Mouse (Mus musculus) intestine, embryonic 14.5 days (tissue): ENCODE measurements around the gene Smarcb1. TPM values are rescaled to one million over a fixed set of nuclear protein-coding genes. Genes with fewer than 3 reads are reported as not detected.
A peak's percentile ranks its signal among the peaks of the same experiment; 100 is the strongest.

Experiments
- ATAC-seq: fragments of 200-750 bp; cut with Nextera tagmentation; replicated peaks from 2 replicates; pipeline ENCODE4 v1.8.0; 2017; ENCODE audit warnings: low read depth, moderate number of reproducible peaks, moderate TSS enrichment, moderate library complexity; ENCODE audit not compliant: low FRiP score, low TSS enrichment
- DNase-seq: peaks from one replicate; pipeline ENCODE4 v3.0.0-alpha.2; 2018; ENCODE audit warnings: low spot score
- H3K27ac ChIP-seq: fragments of 300-500 bp; sonication (generic); 2 replicates; pipeline ENCODE4 v1.5.1; 2014; ENCODE audit warnings: low read depth, mild to moderate bottlenecking, control low read depth
- H3K27me3 ChIP-seq: fragments of 300-500 bp; sonication (generic); replicated peaks from 2 replicates; pipeline ENCODE4 v1.6.1; 2014; ENCODE audit warnings: low read length, control low read depth; ENCODE audit not compliant: control insufficient read depth, insufficient read depth
- H3K36me3 ChIP-seq: fragments of 300-500 bp; sonication (generic); 2 replicates; pipeline ENCODE4 v1.6.1; 2014; ENCODE audit warnings: low read length, control low read depth; ENCODE audit not compliant: control insufficient read depth, insufficient read depth
- H3K4me1 ChIP-seq: fragments of 300-500 bp; sonication (generic); replicated peaks from 2 replicates; pipeline ENCODE4 v1.6.1; 2014; ENCODE audit warnings: low read length, control low read depth, mixed read lengths; ENCODE audit not compliant: control insufficient read depth, insufficient read depth
- H3K4me2 ChIP-seq: fragments of 300-500 bp; sonication (generic); 2 replicates; pipeline ENCODE4 v1.6.1; 2014; ENCODE audit warnings: low read length
- H3K4me3 ChIP-seq: fragments of 300-500 bp; sonication (generic); 2 replicates; pipeline ENCODE4 v1.5.1; 2014; ENCODE audit warnings: low read depth, low read length, control low read depth, mixed read lengths
- H3K9ac ChIP-seq: fragments of 300-500 bp; sonication (generic); 2 replicates; pipeline ENCODE4 v1.6.1; 2014; ENCODE audit warnings: mild to moderate bottlenecking, low read length
- H3K9me3 ChIP-seq: fragments of 300-500 bp; sonication (generic); 2 replicates; pipeline ENCODE4 v1.6.1; 2016; ENCODE audit warnings: low read length, control low read depth; ENCODE audit not compliant: control insufficient read depth
- WGBS: fragments of 180-500 bp; shearing (Covaris S2); extraction: QIAGEN DNeasy Blood & Tissue Kit; methylation state at CpG from one replicate; pipeline ENCODE4 v1.1.7; 2014; 5-methylcytosine and 5-hydroxymethylcytosine counted together
- polyA plus RNA-seq: library from polyadenylated mRNA; unstranded; fragments of >200 nt; fragmentation: Nextera tagmentation; extraction: Ambion mirVana; gene quantifications from 2 replicates; pipeline ENCODE4 v1.2.1, GENCODE M21; 2014

Smarcb1 gene
- polyA plus RNA-seq, 1 experiment from 2014 or later = 189 TPM

- Histone ChIP-seq H3K4me3 (no peak overlapping the region), H3K9me3 (no peaks in the 10 kb centered on the region), H3K4me2 (no peak overlapping the region), H3K27me3 (no peaks in the 10 kb centered on the region), H3K36me3 (no peaks in the 10 kb centered on the region), H3K27ac (peak overlapping the region; percentile 64; the same call in 1 of the 2 replicates), H3K4me1 (peaks cover 6% of the 10 kb centered on the region; the same call in 1 of the 2 replicates), H3K9ac (no peak overlapping the region)
- DNase-seq (no peak), ATAC-seq (no peak)
- 31% methylated on average over 11 of the region's 11 CpGs for WGBS
Measured at GRCm38 (mm10) chr10:75944066-75944772, 22.8 kb upstream of the Smarcb1 start.

- ATAC-seq (no peak), DNase-seq (no peak)
- no peaks in the 10 kb centered on the region for H3K27me3 ChIP-seq
- no peaks in the 10 kb centered on the region for H3K9me3 ChIP-seq
- H3K36me3 ChIP-seq = no peaks in the 10 kb centered on the region
- no peak within 1 kb of the TSS for H3K4me2 ChIP-seq
- peaks cover 6% of the 10 kb centered on the region; the same call in 1 of the 2 replicates for H3K4me1 ChIP-seq
- WGBS = 78% methylated on average over 15 of the region's 15 CpGs
- no peak within 1 kb of the TSS for H3K4me3 ChIP-seq
- H3K27ac ChIP-seq = peak within 1 kb of the TSS; percentile 64; the same call in 1 of the 2 replicates
- H3K9ac ChIP-seq = no peak within 1 kb of the TSS
Measured at GRCm38 (mm10) chr10:75942736-75943477, 21.5 kb upstream of the Smarcb1 start, which contains the start of gene Vpreb3. TSS of gene Vpreb3 (plus strand) at chr10:75943057.

- no peak overlapping the region for H3K4me2 ChIP-seq
- no peaks in the 10 kb centered on the region for H3K9me3 ChIP-seq
- ATAC-seq (no peak), DNase-seq (no peak)
- WGBS = 74% methylated on average over 9 of the region's 9 CpGs
- no peak overlapping the region for H3K9ac ChIP-seq
- H3K36me3 ChIP-seq = no peaks in the 10 kb centered on the region
- peaks cover 6% of the 10 kb centered on the region; the same call in 1 of the 2 replicates for H3K4me1 ChIP-seq
- H3K4me3 ChIP-seq = no peak overlapping the region
- peaks cover 4% of the 10 kb centered on the region for H3K27me3 ChIP-seq
- no peak overlapping the region for H3K27ac ChIP-seq
Measured at GRCm38 (mm10) chr10:75941042-75941824, 19.8 kb upstream of the Smarcb1 start.

- H3K4me1 ChIP-seq = peaks cover 6% of the 10 kb centered on the region
- DNase-seq (no peak), ATAC-seq (no peak)
- H3K27me3 ChIP-seq = peaks cover 8% of the 10 kb centered on the region
- H3K27ac ChIP-seq = no peak within 1 kb of the TSS
- no peaks in the 10 kb centered on the region for H3K9me3 ChIP-seq
- no peak within 1 kb of the TSS for H3K4me2 ChIP-seq
- WGBS = 81% methylated on average over 5 of the region's 5 CpGs
- H3K36me3 ChIP-seq = no peaks in the 10 kb centered on the region
- no peak within 1 kb of the TSS for H3K9ac ChIP-seq
- no peak within 1 kb of the TSS for H3K4me3 ChIP-seq
Measured at GRCm38 (mm10) chr10:75940520-75940919, 19.1 kb upstream of the Smarcb1 start, which contains the start of gene Gm867. TSS of gene Gm867 (minus strand) at chr10:75940672.

GRCm38 (mm10) chr10:75939481-75940234 lies 18.2 kb upstream of the Smarcb1 start:
- peaks cover 6% of the 10 kb centered on the region for H3K4me1 ChIP-seq
- WGBS = 54% methylated on average over 9 of the region's 9 CpGs
- no peak overlapping the region for H3K4me3 ChIP-seq
- DNase-seq = no peak
- H3K36me3 ChIP-seq = no peaks in the 10 kb centered on the region
- no peak for ATAC-seq
- no peak overlapping the region for H3K9ac ChIP-seq
- H3K27me3 ChIP-seq = peaks cover 10% of the 10 kb centered on the region
- no peaks in the 10 kb centered on the region for H3K9me3 ChIP-seq
- no peak overlapping the region for H3K4me2 ChIP-seq
- no peak overlapping the region for H3K27ac ChIP-seq

GRCm38 (mm10) chr10:75937851-75938643 lies 16.6 kb upstream of the Smarcb1 start:
- no peak overlapping the region for H3K27ac ChIP-seq
- H3K4me1 ChIP-seq = no peaks in the 10 kb centered on the region; the same call in 1 of the 2 replicates
- H3K9ac ChIP-seq = no peak overlapping the region
- H3K36me3 ChIP-seq = no peaks in the 10 kb centered on the region
- 45% methylated on average over 10 of the region's 10 CpGs for WGBS
- H3K4me3 ChIP-seq = no peak overlapping the region
- no peak for ATAC-seq
- peaks cover 10% of the 10 kb centered on the region for H3K27me3 ChIP-seq
- no peak for DNase-seq
- H3K9me3 ChIP-seq = no peaks in the 10 kb centered on the region
- H3K4me2 ChIP-seq = no peak overlapping the region

GRCm38 (mm10) chr10:75936909-75937667 lies 15.7 kb upstream of the Smarcb1 start:
- DNase-seq (no peak), ATAC-seq (no peak)
- Histone ChIP-seq H3K4me3 (no peak overlapping the region), H3K27me3 (peaks cover 10% of the 10 kb centered on the region), H3K4me2 (no peak overlapping the region), H3K4me1 (peaks cover under 1% of the 10 kb centered on the region), H3K36me3 (no peaks in the 10 kb centered on the region), H3K27ac (no peak overlapping the region), H3K9ac (no peak overlapping the region), H3K9me3 (no peaks in the 10 kb centered on the region)
- 42% methylated on average over 18 of the region's 18 CpGs for WGBS
